Mouse (Mus musculus) lung, adult 2 months (tissue): ENCODE results near the gene Sp100.

Experiments
- CTCF ChIP-seq: fragments of 200-500 bp; IDR thresholded peaks from 2 replicates; pipeline ENCODE4 v1.5.1; 2011; ENCODE audit warnings: mild to moderate bottlenecking, low read length, control low read depth; ENCODE audit not compliant: insufficient read depth
- POLR2A ChIP-seq: fragments of 200-500 bp; IDR thresholded peaks from 2 replicates; pipeline ENCODE4 v1.6.1; 2011; ENCODE audit warnings: low read depth, mild to moderate bottlenecking, control low read depth, low read length, borderline replicate concordance; ENCODE audit errors: extremely low read depth

DNA sequence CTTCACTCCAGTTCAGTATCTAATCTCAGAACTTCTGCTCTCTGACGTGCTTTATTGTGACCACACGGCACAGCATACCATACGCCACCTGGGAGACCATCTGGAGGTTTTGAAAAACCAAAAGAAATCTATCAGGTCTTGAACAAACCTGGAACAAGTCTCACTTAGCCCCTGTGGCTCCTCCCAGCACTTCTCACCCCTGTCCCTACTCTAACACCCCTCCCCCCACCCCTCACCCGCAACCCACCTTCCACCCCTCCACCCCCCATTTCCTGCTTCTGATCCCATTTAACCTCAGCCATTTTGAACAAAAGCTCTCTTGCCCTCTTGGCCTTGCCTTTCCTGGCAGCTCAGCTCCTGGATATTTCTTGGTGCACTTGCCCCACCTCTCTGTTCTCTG, 30.4 kb downstream of the Sp100 start:
- no peak for TF ChIP-seq CTCF
- no peak for TF ChIP-seq POLR2A
